Mouse (Mus musculus) myocyte (in vitro differentiated cells): ENCODE measurements around the gene Abhd11.

Experiments
- CEBPB ChIP-seq: IDR thresholded peaks from 2 replicates; pipeline ENCODE4 v1.6.1; 2011; ENCODE audit warnings: mild to moderate bottlenecking, moderate library complexity; ENCODE audit not compliant: poor library complexity, insufficient read depth, severe bottlenecking
- MAX ChIP-seq: IDR thresholded peaks from one replicate; pipeline ENCODE4 v1.6.1; 2011; ENCODE audit warnings: low read depth, mild to moderate bottlenecking, control low read depth
- POLR2A ChIP-seq: IDR thresholded peaks from one replicate; pipeline ENCODE4 v1.6.1; 2011; ENCODE audit warnings: low read depth, mild to moderate bottlenecking, control low read depth, moderate library complexity; ENCODE audit not compliant: insufficient read length
- TCF12 ChIP-seq: IDR thresholded peaks from one replicate; pipeline ENCODE4 v1.6.1; 2011; ENCODE audit warnings: mild to moderate bottlenecking, control low read depth; ENCODE audit not compliant: poor library complexity, insufficient read depth, severe bottlenecking

- TF ChIP-seq CEBPB: no peak
- no peak for TF ChIP-seq MAX
- no peak for TF ChIP-seq POLR2A
- no peak for TF ChIP-seq TCF12
These were observed 31.8 kb downstream of the Abhd11 start for GRCm38 (mm10) chr5:135040777-135041176.
